Mouse (Mus musculus) liver, embryonic 16.5 days (tissue): ENCODE data around the gene Slc35b3. TPM values are rescaled to one million over a fixed set of nuclear protein-coding genes. Genes with fewer than 3 reads are reported as not detected.

Experiments used
- ATAC-seq: fragments of 200-750 bp; cut with Nextera tagmentation; 2 replicates; pipeline ENCODE4 v1.8.0; 2017; ENCODE audit warnings: low read depth, mild to moderate bottlenecking, moderate number of reproducible peaks, moderate library complexity
- H3K27ac ChIP-seq: fragments of 300-500 bp; sonication (generic); 2 replicates; pipeline ENCODE4 v1.5.1; 2014; ENCODE audit warnings: mild to moderate bottlenecking, low read length
- H3K27me3 ChIP-seq: fragments of 300-500 bp; sonication (generic); 2 replicates; pipeline ENCODE4 v1.6.1; 2014; ENCODE audit warnings: low read depth, low read length, mixed read lengths; ENCODE audit not compliant: control insufficient read depth, insufficient read depth
- H3K36me3 ChIP-seq: fragments of 300-500 bp; sonication (generic); 2 replicates; pipeline ENCODE4 v1.6.1; 2014; ENCODE audit warnings: mild to moderate bottlenecking; ENCODE audit not compliant: control insufficient read depth, insufficient read depth
- H3K4me1 ChIP-seq: fragments of 300-500 bp; sonication (generic); 2 replicates; pipeline ENCODE4 v1.6.1; 2014; ENCODE audit warnings: low read depth, low read length, mixed read lengths; ENCODE audit not compliant: control insufficient read depth
- H3K4me2 ChIP-seq: fragments of 300-500 bp; sonication (generic); 2 replicates; pipeline ENCODE4 v1.6.1; 2014; ENCODE audit warnings: low read depth, low read length, mixed read lengths
- H3K4me3 ChIP-seq: fragments of 300-500 bp; sonication (generic); 2 replicates; pipeline ENCODE4 v1.5.1; 2014; ENCODE audit warnings: low read depth, mild to moderate bottlenecking, low read length
- H3K9ac ChIP-seq: fragments of 300-500 bp; sonication (generic); 2 replicates; pipeline ENCODE4 v1.6.1; 2014; ENCODE audit warnings: low read depth, low read length
- H3K9me3 ChIP-seq: fragments of 300-500 bp; sonication (generic); replicated peaks from 2 replicates; pipeline ENCODE4 v1.6.1; 2016; ENCODE audit warnings: low read length; ENCODE audit not compliant: control insufficient read depth
- whole genome bisulfite sequencing: fragments of 180-500 bp; shearing (Covaris S2); extraction: QIAGEN DNeasy Blood & Tissue Kit; methylation state at CpG from one replicate; pipeline ENCODE4 v1.1.7; 2014; ENCODE audit not compliant: insufficient replicate concordance; 5-methylcytosine and 5-hydroxymethylcytosine counted together
- polyA plus RNA-seq: library from polyadenylated mRNA; unstranded; fragments of >200 nt; fragmentation: Nextera tagmentation; extraction: Ambion mirVana; gene quantifications from 2 replicates; pipeline ENCODE4 v1.2.1, GENCODE M21; 2015

Slc35b3 gene
- polyA plus RNA-seq, 1 experiment from 2014 or later = 11.8 TPM

DNA sequence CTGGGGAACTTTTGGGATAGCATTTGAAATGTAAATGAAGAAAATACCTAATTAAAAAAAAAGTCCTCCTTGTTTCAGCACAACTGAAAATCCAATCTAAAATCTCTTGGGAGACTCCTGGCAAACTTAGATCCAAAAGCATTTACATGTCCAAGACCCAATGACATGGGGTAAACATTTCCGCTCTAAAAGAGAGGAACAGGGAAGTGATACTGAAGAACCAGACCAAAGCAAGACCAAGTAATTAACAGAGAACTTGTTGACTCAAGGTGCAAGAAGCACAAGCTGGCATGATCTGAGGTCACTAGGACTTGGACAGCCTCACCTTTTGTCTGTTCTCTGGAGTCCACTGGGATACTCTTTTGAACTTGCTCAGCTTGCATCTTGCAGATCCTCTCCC is 39.4 kb downstream of the Slc35b3 start:
- no peaks in the 10 kb centered on the region for H3K36me3 ChIP-seq
- no peaks in the 10 kb centered on the region for H3K9me3 ChIP-seq
- H3K9ac ChIP-seq = no peak overlapping the region
- no peaks in the 10 kb centered on the region for H3K4me1 ChIP-seq
- H3K4me3 ChIP-seq = no peak overlapping the region
- H3K27ac ChIP-seq = no peak overlapping the region
- H3K27me3 ChIP-seq = no peaks in the 10 kb centered on the region
- no peak overlapping the region for H3K4me2 ChIP-seq
- 74% methylated on average over 1 of the region's 1 CpGs for WGBS
- no peak for ATAC-seq

DNA sequence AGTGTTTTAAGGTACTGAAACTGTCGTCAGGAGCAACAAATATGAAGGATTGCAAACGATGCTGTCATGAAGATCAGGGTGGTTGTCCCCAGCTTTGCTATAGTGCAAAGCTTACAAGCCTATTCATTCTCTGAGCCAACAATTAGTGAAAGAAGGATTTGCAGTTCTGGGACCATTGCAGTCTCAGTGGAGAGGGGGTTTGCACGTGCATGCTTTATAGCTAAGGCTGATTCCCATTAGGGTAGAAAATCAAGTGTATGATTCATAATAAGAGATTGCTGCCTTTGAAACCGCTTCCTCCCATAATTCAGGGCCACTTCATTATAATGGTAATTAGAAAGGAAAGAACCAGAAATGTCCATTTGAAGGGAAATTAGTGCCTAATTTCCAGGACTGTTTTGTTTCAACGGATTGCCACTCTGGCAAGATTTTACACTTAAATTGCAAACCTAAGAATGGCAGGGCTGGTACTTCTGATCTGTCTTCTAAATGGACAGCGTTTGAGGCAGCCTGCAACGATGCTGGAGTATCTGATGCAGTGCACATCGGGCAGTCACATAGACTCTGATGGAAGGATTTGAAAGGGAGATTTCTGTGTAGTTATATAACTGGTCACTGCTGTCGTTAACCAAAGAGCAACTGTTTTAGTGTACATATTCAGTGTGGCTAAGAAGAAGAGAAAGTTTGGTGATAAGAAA is 42.3 kb downstream of the Slc35b3 start:
- H3K9ac ChIP-seq = no peak overlapping the region
- ATAC-seq = no peak
- H3K36me3 ChIP-seq = no peaks in the 10 kb centered on the region
- no peak overlapping the region for H3K4me2 ChIP-seq
- no peak overlapping the region for H3K4me3 ChIP-seq
- 58% methylated on average over 9 of the region's 9 CpGs for WGBS
- H3K9me3 ChIP-seq = no peaks in the 10 kb centered on the region
- no peak overlapping the region for H3K27ac ChIP-seq
- no peaks in the 10 kb centered on the region for H3K27me3 ChIP-seq
- no peaks in the 10 kb centered on the region for H3K4me1 ChIP-seq

DNA sequence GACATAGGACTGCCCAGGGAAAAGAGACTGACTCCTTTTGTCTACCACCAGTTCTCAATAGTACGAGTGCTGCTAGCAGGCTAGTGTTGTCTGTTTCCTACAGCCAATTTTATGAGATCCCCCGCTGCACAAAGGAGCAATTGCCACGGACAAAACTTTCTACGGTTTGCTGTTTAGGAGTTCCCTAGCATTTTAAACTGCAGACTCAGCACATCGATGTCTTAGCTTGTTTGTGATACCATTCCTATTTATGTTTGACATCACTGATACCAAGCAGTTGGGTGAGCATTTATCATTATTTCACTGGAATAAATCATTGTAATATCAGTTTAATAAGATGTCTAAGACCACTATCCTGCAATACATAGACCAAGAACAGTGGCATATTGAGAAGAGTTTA is 43.1 kb downstream of the Slc35b3 start:
- Histone ChIP-seq H3K9ac (no peak overlapping the region), H3K9me3 (no peaks in the 10 kb centered on the region), H3K36me3 (no peaks in the 10 kb centered on the region), H3K4me1 (no peaks in the 10 kb centered on the region), H3K4me3 (no peak overlapping the region), H3K27ac (no peak overlapping the region), H3K4me2 (no peak overlapping the region), H3K27me3 (no peaks in the 10 kb centered on the region)
- ATAC-seq = no peak
- 69% methylated on average over 5 of the region's 5 CpGs for WGBS

DNA sequence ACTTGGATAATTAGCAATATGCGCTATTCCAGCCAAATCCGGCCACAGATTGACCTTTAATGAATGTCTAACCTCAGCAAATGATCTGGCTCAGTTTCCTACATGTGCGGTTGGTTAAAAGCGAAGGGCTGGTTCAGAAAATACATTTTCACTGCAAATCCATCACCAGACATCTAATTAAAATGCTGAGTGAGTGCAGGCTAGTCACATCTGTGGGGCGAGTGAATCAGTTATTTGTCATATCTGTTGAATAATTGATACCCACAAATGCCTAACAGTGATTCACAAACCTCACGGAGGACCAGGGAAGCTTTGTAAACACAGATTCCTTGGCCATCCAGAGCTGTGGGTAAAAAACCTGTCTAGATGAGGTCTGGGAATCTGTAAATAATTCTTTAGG is 45.9 kb downstream of the Slc35b3 start:
- no peak for ATAC-seq
- 71% methylated on average over 6 of the region's 6 CpGs for whole genome bisulfite sequencing

GRCm38 (mm10) chr13:38892364-38892763 is 68.3 kb downstream of the Slc35b3 start:
- Histone ChIP-seq H3K36me3 (no peaks in the 10 kb centered on the region), H3K4me3 (no peak overlapping the region), H3K4me1 (no peaks in the 10 kb centered on the region), H3K9me3 (no peaks in the 10 kb centered on the region), H3K4me2 (no peak overlapping the region), H3K9ac (no peak overlapping the region), H3K27ac (no peak overlapping the region), H3K27me3 (no peaks in the 10 kb centered on the region)
- 53% methylated on average over 3 of the region's 3 CpGs for WGBS
- ATAC-seq = no peak

More for the DNA sequence above, 45.9 kb downstream of the Slc35b3 start:
- H3K36me3 ChIP-seq = no peaks in the 10 kb centered on the region
- H3K4me2 ChIP-seq = no peak overlapping the region
- H3K9me3 ChIP-seq = no peaks in the 10 kb centered on the region
- no peaks in the 10 kb centered on the region for H3K27me3 ChIP-seq
- no peaks in the 10 kb centered on the region for H3K4me1 ChIP-seq
- H3K9ac ChIP-seq = no peak overlapping the region
- no peak overlapping the region for H3K27ac ChIP-seq
- no peak overlapping the region for H3K4me3 ChIP-seq
